Mouse (Mus musculus) cerebellum, adult 8-10 months (tissue): ENCODE measurements around the gene Atp6v0e.
A peak's percentile ranks its signal among the peaks of the same experiment; 100 is the strongest.

Experiments
- DNase-seq: peaks from one replicate; pipeline ENCODE4 v3.0.0; 2022

Atp6v0e gene

GRCm38 (mm10) chr17:26688795-26689735 is 26.0 kb downstream of the Atp6v0e start:
- DNase-seq = no peak

- DNase-seq = no peak
Observed at GRCm38 (mm10) chr17:26689810-26690209, 26.8 kb downstream of the Atp6v0e start.

GRCm38 (mm10) chr17:26690236-26690635 is 27.2 kb downstream of the Atp6v0e start:
- no peak for DNase-seq

GRCm38 (mm10) chr17:26691110-26691509 is 28.1 kb downstream of the Atp6v0e start:
- DNase-seq = no peak

- peak; percentile 66 for DNase-seq
Observed at GRCm38 (mm10) chr17:26693424-26693823, 30.4 kb downstream of the Atp6v0e start.

- no peak for DNase-seq
Observed at GRCm38 (mm10) chr17:26694171-26694570, 31.1 kb downstream of the Atp6v0e start.

GRCm38 (mm10) chr17:26695193-26695592 is 32.2 kb downstream of the Atp6v0e start:
- DNase-seq = no peak

- no peak for DNase-seq
Observed at GRCm38 (mm10) chr17:26698846-26699245, 35.8 kb downstream of the Atp6v0e start.

GRCm38 (mm10) chr17:26699819-26700616 is 37.0 kb downstream of the Atp6v0e start:
- no peak for DNase-seq

- DNase-seq = no peak
Observed at GRCm38 (mm10) chr17:26701565-26701964, 38.5 kb downstream of the Atp6v0e start.

GRCm38 (mm10) chr17:26702621-26703020 is 39.6 kb downstream of the Atp6v0e start:
- DNase-seq = no peak

GRCm38 (mm10) chr17:26703671-26704070 is 40.6 kb downstream of the Atp6v0e start:
- DNase-seq = peak; percentile 62

- DNase-seq = no peak
Observed at GRCm38 (mm10) chr17:26705463-26706359, 42.7 kb downstream of the Atp6v0e start.

- no peak for DNase-seq
Observed at GRCm38 (mm10) chr17:26707066-26707465, 44.0 kb downstream of the Atp6v0e start.

- DNase-seq = no peak
Observed at GRCm38 (mm10) chr17:26708499-26708898, 45.5 kb downstream of the Atp6v0e start.

- DNase-seq = peak; percentile 50
Observed at GRCm38 (mm10) chr17:26708993-26709590, 46.1 kb downstream of the Atp6v0e start.

GRCm38 (mm10) chr17:26710049-26710448 is 47.0 kb downstream of the Atp6v0e start:
- no peak for DNase-seq

- peak; percentile 97 for DNase-seq
Observed at GRCm38 (mm10) chr17:26715271-26715758, 52.3 kb downstream of the Atp6v0e start, which contains the start of gene Crebrf. TSS of gene Crebrf (plus strand) at chr17:26715650.

- peak; percentile 92 for DNase-seq
Observed at GRCm38 (mm10) chr17:26715916-26716717, 53.1 kb downstream of the Atp6v0e start.

- DNase-seq = no peak
Observed at GRCm38 (mm10) chr17:26717868-26718267, 54.8 kb downstream of the Atp6v0e start.

- DNase-seq = no peak
Observed at GRCm38 (mm10) chr17:26719405-26719804, 56.4 kb downstream of the Atp6v0e start.
